Mouse (Mus musculus) gastrocnemius, adult 8-10 months (tissue): ENCODE data around the gene Gm5741. TPM values are rescaled to one million over a fixed set of nuclear protein-coding genes. Genes with fewer than 3 reads are reported as not detected.

Source experiments
- DNase-seq, 2 experiments: peaks; one replicate each; pipeline ENCODE4 v3.0.0; 2022; ENCODE audit warnings: low spot score in 2 of 2
- microRNA-seq: library from miRNA; unstranded; fragments of <30 nt; microRNA quantifications from one replicate; pipeline ENCODE4 v1.2.0, GENCODE M21; 2022
- total RNA-seq, 4 experiments: library from RNA; stranded (reverse); gene quantifications; 2 replicates each; pipeline ENCODE4 v1.2.4; 2022

Gm5741 gene
- total RNA-seq, 4 experiments from 2014 or later: not detected

DNA sequence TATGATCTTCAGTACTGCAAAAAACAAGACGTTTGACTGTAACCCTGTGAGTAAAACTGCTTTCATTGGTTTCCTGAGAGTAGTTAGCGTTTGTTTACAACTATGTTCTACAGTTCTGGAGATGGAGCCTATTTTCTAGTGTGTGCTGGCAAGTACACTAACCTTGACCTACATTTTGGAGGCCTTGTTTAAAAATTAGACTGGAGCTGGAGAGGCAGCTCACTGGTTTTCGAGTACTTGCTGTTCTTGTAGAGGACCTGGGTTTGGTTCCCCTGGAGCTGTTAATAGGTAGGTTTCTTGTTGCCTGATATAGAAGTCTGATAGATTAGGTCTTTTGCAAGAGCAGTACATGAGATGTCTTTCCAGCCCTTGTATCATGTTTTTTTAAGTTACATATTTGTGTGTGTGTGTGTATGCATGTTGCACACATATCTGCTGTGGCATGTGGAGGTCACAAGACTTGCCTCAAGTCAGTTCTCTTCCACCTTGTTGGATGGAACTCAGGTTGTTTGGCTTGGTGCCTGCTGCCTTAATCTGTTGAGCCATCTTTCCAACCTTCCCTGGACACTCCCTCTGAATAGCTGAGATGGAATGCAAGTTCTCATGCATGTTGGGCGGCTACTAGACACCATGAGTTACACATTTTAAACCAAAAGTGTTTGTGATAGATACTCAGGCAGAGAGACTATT lies 35.0 kb downstream of the Gm5741 start:
- DNase-seq: no peak

DNA sequence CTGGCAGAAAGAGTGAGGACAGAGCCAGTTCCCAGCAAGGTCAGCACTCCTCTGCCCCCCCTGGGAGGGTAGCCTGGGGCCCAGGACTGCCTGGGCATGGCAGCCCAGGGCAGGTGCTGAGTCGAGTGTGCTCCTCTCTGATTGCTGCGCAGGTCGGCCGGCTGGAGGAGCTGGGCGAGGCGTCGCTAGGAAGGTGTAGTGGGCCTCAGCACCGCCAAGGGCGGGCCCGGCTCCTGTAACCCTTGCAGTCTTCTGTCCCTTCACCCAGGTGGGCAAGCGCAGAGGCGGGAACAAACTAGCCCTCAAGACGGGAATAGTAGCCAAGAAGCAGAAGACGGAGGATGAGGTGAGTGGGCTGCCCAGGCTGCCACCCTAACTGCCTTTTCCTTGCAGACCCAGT lies 38.5 kb downstream of the Gm5741 start:
- no peak for DNase-seq

DNA sequence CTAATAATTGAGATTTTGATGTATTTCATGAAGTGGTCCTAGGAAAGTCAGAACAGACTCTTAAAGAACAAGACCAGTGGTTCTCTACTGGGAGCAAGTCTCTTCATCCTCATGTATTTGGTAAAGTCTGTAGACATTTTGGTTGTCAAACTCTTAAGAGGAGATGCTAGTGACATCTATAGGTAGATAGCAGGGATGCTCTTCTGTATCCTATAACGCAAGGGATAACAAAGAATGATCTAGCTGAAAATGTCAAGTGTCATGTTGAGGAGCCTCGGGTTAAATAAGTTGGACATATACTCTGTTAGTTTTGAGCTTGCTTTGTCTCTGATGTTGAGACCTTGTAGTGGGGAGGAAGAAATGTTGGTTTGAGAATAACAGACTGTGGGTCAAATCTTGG lies 39.9 kb downstream of the Gm5741 start:
- no peak for DNase-seq

GRCm38 (mm10) chr8:85027516-85027855 lies 40.3 kb downstream of the Gm5741 start:
- DNase-seq: no peak

GRCm38 (mm10) chr8:85026670-85027515 lies 40.9 kb downstream of the Gm5741 start, which contains the start of gene Trir:
TSS of gene Trir (plus strand) at chr8:85026823.
- DNase-seq: peak; percentile 93 to 96

- peak; percentile 64 to 69 for DNase-seq
These were observed 42.5 kb downstream of the Gm5741 start, which contains the start of gene Asna1 for GRCm38 (mm10) chr8:85025098-85025932. TSS of gene Asna1 (minus strand) at chr8:85025281.

GRCm38 (mm10) chr8:85023846-85024245 lies 43.9 kb downstream of the Gm5741 start:
- DNase-seq: no peak

GRCm38 (mm10) chr8:85021514-85022055 lies 46.2 kb downstream of the Gm5741 start:
- DNase-seq: no peak

Small RNA genes within 50 kb of the gene (microRNA-seq; reads per million reads assigned to microRNA genes)
- gene Gm23388 (not detected), gene Mir7070 (not detected)

Other genes with a start within 250 kb of the Gm5741 start
- gene Dand5, start 245.2 kb downstream of the Gm5741 start, total RNA-seq: 10 to 100 TPM in 3 of 4 experiments, 1 to 10 TPM in 1; 7.8 to 12.9 (median 12.2) TPM
- gene Gadd45gip1, start 236.5 kb downstream of the Gm5741 start, total RNA-seq: 10 to 100 TPM; 18.6 to 23.2 (median 20.8) TPM
- 100 to 1,000 TPM; 168 to 185 (median 180) TPM for gene Rad23a, start 227.3 kb downstream of the Gm5741 start, total RNA-seq
- 100 to 1,000 TPM; 148 to 197 (median 154) TPM for gene Calr, start 221.0 kb downstream of the Gm5741 start, total RNA-seq
- gene Farsa, start 211.0 kb downstream of the Gm5741 start, total RNA-seq: 10 to 100 TPM; 19.2 to 28.8 (median 24.5) TPM
- gene Syce2, start 195.9 kb downstream of the Gm5741 start, total RNA-seq: 1 to 10 TPM in 2 of 4 experiments, under 1 TPM in 2; 0.82 to 2.5 (median 1.5) TPM
- gene Gcdh, start 174.1 kb downstream of the Gm5741 start, total RNA-seq: 10 to 100 TPM; 29.4 to 43.6 (median 36.2) TPM
- gene Klf1, start 166.1 kb downstream of the Gm5741 start, total RNA-seq: not detected
- gene Dnase2a, start 159.4 kb downstream of the Gm5741 start, total RNA-seq: 1 to 10 TPM; 3.7 to 8.0 (median 6.1) TPM
- gene Mast1, start 130.6 kb downstream of the Gm5741 start, total RNA-seq: under 1 TPM in 1 of 4 experiments, not detected in 3; 0.07 TPM
- not detected for gene Rtbdn, start 121.0 kb downstream of the Gm5741 start, total RNA-seq
- 1 to 10 TPM in 1 of 4 experiments, not detected in 3; 1.1 TPM for gene Gm49661, start 98.5 kb downstream of the Gm5741 start, total RNA-seq
- 100 to 1,000 TPM; 173 to 193 (median 187) TPM for gene Prdx2, start 98.4 kb downstream of the Gm5741 start, total RNA-seq
- 10 to 100 TPM; 20.4 to 26.5 (median 23.9) TPM for gene Rnaseh2a, start 98.2 kb downstream of the Gm5741 start, total RNA-seq
- 1 to 10 TPM; 5.9 to 9.6 (median 7.5) TPM for gene Junb, start 89.3 kb downstream of the Gm5741 start, total RNA-seq
- gene Hook2, start 77.4 kb downstream of the Gm5741 start, total RNA-seq: 1 to 10 TPM; 2.0 to 3.1 (median 2.6) TPM
- gene Best2, start 53.5 kb downstream of the Gm5741 start, total RNA-seq: not detected
- gene Asna1, start 42.7 kb downstream of the Gm5741 start, total RNA-seq: 10 to 100 TPM; 57.1 to 67.3 (median 58.8) TPM
- gene Trir, start 41.2 kb downstream of the Gm5741 start, total RNA-seq: 10 to 100 TPM; 57.5 to 74.2 (median 66.1) TPM
- gene Tnpo2, start 31.1 kb downstream of the Gm5741 start, total RNA-seq: 10 to 100 TPM; 28.3 to 38.4 (median 32.6) TPM
- 1 to 10 TPM; 1.4 to 2.5 (median 1.8) TPM for gene Fbxw9, start 7.9 kb downstream of the Gm5741 start, total RNA-seq
- gene Dhps, start 3.8 kb upstream of the Gm5741 start, total RNA-seq: 10 to 100 TPM; 34.1 to 38.9 (median 36.0) TPM
- 10 to 100 TPM; 40.7 to 49.9 (median 46.3) TPM for gene Wdr83os, start 12.8 kb upstream of the Gm5741 start, total RNA-seq
- 10 to 100 TPM; 15.4 to 20.4 (median 16.0) TPM for gene Wdr83, start 13.3 kb upstream of the Gm5741 start, total RNA-seq
- 1 to 10 TPM; 6.4 to 9.8 (median 8.1) TPM for gene Man2b1, start 15.3 kb upstream of the Gm5741 start, total RNA-seq
- 1 to 10 TPM in 2 of 4 experiments, under 1 TPM in 2; 0.51 to 1.4 (median 0.90) TPM for gene Zfp791, start 55.1 kb upstream of the Gm5741 start, total RNA-seq
- not detected for gene Cks1brt, start 83.9 kb upstream of the Gm5741 start, total RNA-seq
- gene Olfr371, start 158.0 kb upstream of the Gm5741 start, total RNA-seq: not detected
- gene Orc6, start 231.7 kb upstream of the Gm5741 start, total RNA-seq: 1 to 10 TPM; 3.0 to 4.0 (median 3.2) TPM
- gene Vps35, start 231.8 kb upstream of the Gm5741 start, total RNA-seq: 10 to 100 TPM; 54.5 to 57.3 (median 55.8) TPM